Mouse (Mus musculus) forebrain, embryonic 16.5 days (tissue): ENCODE data around the gene Rccd1. TPM values are rescaled to one million over a fixed set of nuclear protein-coding genes. Genes with fewer than 3 reads are reported as not detected.
A peak's percentile ranks its signal among the peaks of the same experiment; 100 is the strongest.

Source experiments
- ATAC-seq: fragments of 200-750 bp; cut with Nextera tagmentation; 2 replicates; pipeline ENCODE4 v1.8.0; 2017; ENCODE audit warnings: mild to moderate bottlenecking, moderate library complexity
- H3K27ac ChIP-seq: fragments of 300-500 bp; sonication (generic); 2 replicates; pipeline ENCODE4 v1.5.1; 2014; ENCODE audit warnings: low read length, control low read depth
- H3K27me3 ChIP-seq: fragments of 300-500 bp; sonication (generic); replicated peaks from 2 replicates; pipeline ENCODE4 v1.6.1; 2014; ENCODE audit warnings: low read length; ENCODE audit not compliant: control insufficient read depth, insufficient read depth
- H3K36me3 ChIP-seq: fragments of 300-500 bp; sonication (generic); 2 replicates; pipeline ENCODE4 v1.6.1; 2014; ENCODE audit not compliant: control insufficient read depth, insufficient read depth
- H3K4me1 ChIP-seq: fragments of 300-500 bp; sonication (generic); replicated peaks from 2 replicates; pipeline ENCODE4 v1.6.1; 2014; ENCODE audit warnings: low read length; ENCODE audit not compliant: control insufficient read depth, insufficient read depth
- H3K4me2 ChIP-seq: fragments of 300-500 bp; sonication (generic); 2 replicates; pipeline ENCODE4 v1.6.1; 2014; ENCODE audit warnings: mild to moderate bottlenecking, low read length, control low read depth
- H3K4me3 ChIP-seq: fragments of 300-500 bp; sonication (generic); replicated peaks from 2 replicates; pipeline ENCODE4 v1.5.1; 2014; ENCODE audit warnings: mild to moderate bottlenecking, low read length, control low read depth
- H3K9ac ChIP-seq: fragments of 300-500 bp; sonication (generic); replicated peaks from 2 replicates; pipeline ENCODE4 v1.6.1; 2014; ENCODE audit warnings: low read depth, low read length, control low read depth
- H3K9me3 ChIP-seq: fragments of 300-500 bp; sonication (generic); 2 replicates; pipeline ENCODE4 v1.6.1; 2016; ENCODE audit warnings: low read length; ENCODE audit not compliant: control insufficient read depth
- WGBS: fragments of 180-500 bp; shearing (Covaris S2); extraction: QIAGEN DNeasy Blood & Tissue Kit; methylation state at CpG from one replicate; pipeline ENCODE4 v1.1.7; 2014; 5-methylcytosine and 5-hydroxymethylcytosine counted together
- polyA plus RNA-seq: library from polyadenylated mRNA; unstranded; fragments of >200 nt; fragmentation: Nextera tagmentation; extraction: Ambion mirVana; gene quantifications from 2 replicates; pipeline ENCODE4 v1.2.1, GENCODE M21; 2015

Rccd1 gene
- polyA plus RNA-seq, 1 experiment from 2014 or later = 17.2 TPM

DNA sequence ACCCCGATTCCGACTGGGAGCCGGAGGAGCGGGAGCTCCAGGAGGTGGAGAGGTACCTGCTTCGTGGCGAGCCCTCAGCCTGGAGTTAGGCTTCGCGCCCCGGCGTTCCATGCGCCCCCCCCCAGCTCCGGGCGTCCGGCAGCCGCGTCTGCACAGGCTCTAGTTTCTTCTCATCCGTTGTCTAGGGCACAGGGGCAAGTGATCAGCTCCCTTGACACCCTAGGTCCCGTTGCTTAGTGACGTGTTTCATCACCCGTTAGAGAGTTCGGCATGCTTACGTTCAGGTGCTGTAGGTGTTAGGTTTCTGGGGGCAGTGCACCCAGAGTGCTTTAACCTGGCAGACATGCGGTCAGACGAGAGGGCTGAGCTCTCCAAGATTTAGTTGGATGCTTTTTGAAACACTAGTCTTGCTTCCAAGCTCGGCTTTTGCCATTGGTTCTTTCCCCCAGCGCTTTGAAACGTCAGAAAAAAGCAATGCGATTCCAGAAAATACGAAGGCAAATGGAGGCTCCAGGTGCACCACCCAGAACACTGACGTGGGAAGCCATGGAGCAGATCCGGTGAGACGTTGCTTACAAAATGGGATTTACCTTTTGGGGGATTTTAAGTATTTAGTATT lies 62.8 kb downstream of the Rccd1 start:
- peaks cover 16% of the 10 kb centered on the region for H3K4me1 ChIP-seq
- peaks cover 22% of the 10 kb centered on the region for H3K36me3 ChIP-seq
- H3K9ac ChIP-seq = peak overlapping the region; percentile 78
- peak; percentile 49 for ATAC-seq
- peak overlapping the region; percentile 69 for H3K4me2 ChIP-seq
- no peaks in the 10 kb centered on the region for H3K9me3 ChIP-seq
- H3K27ac ChIP-seq = peak overlapping the region; percentile 65
- H3K27me3 ChIP-seq = peaks cover 23% of the 10 kb centered on the region; the same call in 1 of the 2 replicates
- H3K4me3 ChIP-seq = peak overlapping the region; percentile 85
- WGBS = 2% methylated on average over 32 of the region's 32 CpGs

- H3K36me3 ChIP-seq = peaks cover 15% of the 10 kb centered on the region
- 27% methylated on average over 40 of the region's 40 CpGs for WGBS
- peak within 1 kb of the TSS; percentile 78 for H3K9ac ChIP-seq
- peak within 1 kb of the TSS; percentile 65 for H3K27ac ChIP-seq
- peak within 1 kb of the TSS; percentile 69 for H3K4me2 ChIP-seq
- H3K4me3 ChIP-seq = peak within 1 kb of the TSS; percentile 85
- H3K4me1 ChIP-seq = peaks cover 16% of the 10 kb centered on the region
- H3K9me3 ChIP-seq = no peaks in the 10 kb centered on the region
- peak; percentile 92 for ATAC-seq
- peaks cover 23% of the 10 kb centered on the region; the same call in 1 of the 2 replicates for H3K27me3 ChIP-seq
Measured at GRCm38 (mm10) chr7:80260625-80261371, 63.5 kb downstream of the Rccd1 start, which contains the start of gene Ngrn. Gene Ngrn, plus strand, starts transcription at chr7:80261215.

DNA sequence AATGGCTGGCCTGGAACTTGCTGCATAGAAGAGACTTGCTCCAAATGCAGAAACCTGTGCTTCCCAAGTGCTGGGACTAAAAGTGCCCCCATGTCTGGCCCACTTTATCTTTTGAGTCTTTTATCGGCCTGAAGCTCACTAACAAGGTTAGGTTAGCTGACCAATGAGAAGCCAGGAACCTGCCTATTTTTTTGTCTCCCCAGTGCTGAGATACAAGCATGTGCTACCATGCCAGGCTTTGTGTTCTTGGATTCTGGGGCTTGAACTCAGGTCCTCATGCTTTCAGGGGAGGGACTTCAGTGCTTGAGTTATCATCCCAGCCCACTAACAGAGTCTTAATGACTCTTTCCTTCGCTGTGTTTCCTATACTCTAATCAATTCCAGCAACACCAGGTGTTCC lies 66.5 kb downstream of the Rccd1 start:
- Histone ChIP-seq H3K27me3 (peaks cover 28% of the 10 kb centered on the region), H3K27ac (no peak overlapping the region), H3K4me2 (no peak overlapping the region), H3K9ac (no peak overlapping the region), H3K36me3 (no peaks in the 10 kb centered on the region), H3K4me3 (no peak overlapping the region), H3K4me1 (peaks cover 12% of the 10 kb centered on the region), H3K9me3 (no peaks in the 10 kb centered on the region)
- 68% methylated on average over 2 of the region's 2 CpGs for WGBS
- no peak for ATAC-seq

DNA sequence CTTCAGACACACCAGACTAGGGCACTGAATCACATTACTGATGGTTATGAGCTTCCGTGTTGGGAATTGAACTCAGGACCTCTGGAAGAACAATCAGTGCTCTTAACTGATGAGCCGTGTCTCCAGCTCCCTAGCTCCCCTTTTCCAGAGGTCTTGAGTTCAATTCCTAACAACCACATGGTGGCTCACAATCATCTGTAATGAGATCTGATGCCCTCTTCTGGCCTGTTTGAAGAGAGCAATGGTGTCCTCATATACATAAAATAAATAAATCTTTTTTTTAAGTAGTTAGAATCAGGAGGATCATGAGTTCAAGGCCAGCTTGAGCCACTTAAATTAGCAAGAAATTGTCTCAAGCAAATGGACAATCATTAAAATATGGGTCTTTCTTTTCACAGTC lies 68.3 kb downstream of the Rccd1 start:
- H3K27me3 ChIP-seq = peaks cover 30% of the 10 kb centered on the region
- ATAC-seq = no peak
- H3K4me3 ChIP-seq = no peak overlapping the region
- H3K36me3 ChIP-seq = no peaks in the 10 kb centered on the region
- H3K4me2 ChIP-seq = no peak overlapping the region
- no peaks in the 10 kb centered on the region for H3K9me3 ChIP-seq
- H3K4me1 ChIP-seq = 0 out of 2 replicates have a peak, but pooled peaks cover 3% of the 10 kb centered on the region
- WGBS = 70% methylated on average over 2 of the region's 2 CpGs
- H3K27ac ChIP-seq = no peak overlapping the region
- no peak overlapping the region for H3K9ac ChIP-seq

DNA sequence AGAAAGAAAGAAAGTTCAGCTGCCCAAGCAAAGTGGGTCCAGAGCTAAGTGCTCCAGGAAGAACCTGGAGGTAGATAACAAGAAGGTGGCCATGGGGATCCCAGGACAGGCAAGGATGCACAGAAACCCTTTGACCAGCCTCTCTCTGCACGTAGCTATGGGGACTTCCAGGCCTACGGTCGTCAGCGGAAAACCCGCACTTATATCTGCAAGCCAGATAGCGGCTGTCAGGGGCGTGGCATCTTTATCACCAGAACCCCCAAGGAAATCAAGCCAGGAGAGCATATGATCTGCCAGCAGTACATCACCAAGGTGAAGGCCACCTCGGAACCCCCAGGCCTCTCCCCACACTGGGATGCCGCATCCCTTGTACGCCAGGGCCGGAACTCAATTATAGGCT lies 71.4 kb downstream of the Rccd1 start:
- 90% methylated on average over 11 of the region's 11 CpGs for WGBS
- no peak overlapping the region for H3K4me3 ChIP-seq
- H3K4me2 ChIP-seq = no peak overlapping the region
- H3K9ac ChIP-seq = no peak overlapping the region
- no peak for ATAC-seq
- H3K36me3 ChIP-seq = no peaks in the 10 kb centered on the region
- no peaks in the 10 kb centered on the region for H3K4me1 ChIP-seq
- no peaks in the 10 kb centered on the region for H3K9me3 ChIP-seq
- peaks cover 17% of the 10 kb centered on the region for H3K27me3 ChIP-seq
- no peak overlapping the region for H3K27ac ChIP-seq

DNA sequence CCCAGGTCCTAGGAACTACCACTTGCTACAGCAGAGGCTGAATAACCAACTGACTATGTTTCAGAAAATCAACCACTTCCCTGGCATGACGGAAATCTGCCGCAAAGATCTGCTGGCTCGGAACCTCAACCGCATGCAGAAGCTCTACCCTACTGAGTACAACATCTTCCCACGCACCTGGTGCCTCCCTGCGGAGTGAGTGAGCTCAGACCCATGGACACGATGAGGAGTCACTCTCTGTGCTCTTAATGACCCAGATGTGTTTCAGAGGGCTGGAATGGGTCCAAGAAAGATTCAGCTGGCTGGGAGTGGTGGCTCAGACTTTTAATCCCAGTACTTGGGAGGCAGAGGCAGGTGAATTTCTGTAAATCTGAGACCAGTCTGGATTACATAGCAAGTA lies 71.8 kb downstream of the Rccd1 start:
- H3K27me3 ChIP-seq = peaks cover 14% of the 10 kb centered on the region
- H3K9ac ChIP-seq = no peak overlapping the region
- H3K27ac ChIP-seq = no peak overlapping the region
- H3K36me3 ChIP-seq = no peaks in the 10 kb centered on the region
- H3K9me3 ChIP-seq = no peaks in the 10 kb centered on the region
- no peaks in the 10 kb centered on the region for H3K4me1 ChIP-seq
- no peak overlapping the region for H3K4me3 ChIP-seq
- ATAC-seq = no peak
- no peak overlapping the region for H3K4me2 ChIP-seq
- WGBS = 84% methylated on average over 7 of the region's 7 CpGs

DNA sequence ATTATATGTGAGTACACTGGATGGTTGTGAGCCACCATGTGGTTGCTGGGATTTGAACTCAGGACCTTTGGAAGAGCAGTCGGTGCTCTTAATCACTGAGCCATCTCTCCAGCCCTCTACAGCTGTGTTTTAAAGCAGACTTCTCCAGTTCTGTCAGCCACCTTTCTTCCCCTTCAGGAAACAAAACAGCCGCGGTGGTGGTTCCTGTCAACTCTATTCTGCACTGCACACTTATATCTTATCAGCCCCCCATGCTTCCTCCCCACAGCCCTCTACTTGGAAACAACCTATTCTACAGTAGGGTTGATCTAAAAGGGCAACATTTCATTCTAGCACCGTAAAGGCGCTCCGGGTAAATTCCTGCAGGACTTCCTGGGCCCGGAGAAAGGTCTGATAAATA lies 77.4 kb downstream of the Rccd1 start:
- 72% methylated on average over 7 of the region's 7 CpGs for WGBS
- H3K9me3 ChIP-seq = no peaks in the 10 kb centered on the region
- ATAC-seq = no peak
- H3K36me3 ChIP-seq = no peaks in the 10 kb centered on the region
- H3K4me1 ChIP-seq = 0 out of 2 replicates have a peak, but pooled peaks cover 2% of the 10 kb centered on the region
- H3K27me3 ChIP-seq = no peaks in the 10 kb centered on the region
- no peak overlapping the region; the same call in 1 of the 2 replicates for H3K9ac ChIP-seq
- H3K27ac ChIP-seq = no peak overlapping the region
- H3K4me2 ChIP-seq = peak overlapping the region; percentile 63
- H3K4me3 ChIP-seq = peak overlapping the region; percentile 56

- peak; percentile 99 for ATAC-seq
- Histone ChIP-seq H3K27ac (peak within 1 kb of the TSS; percentile 75), H3K36me3 (no peaks in the 10 kb centered on the region)
Measured at GRCm38 (mm10) chr7:80246148-80246721, 78.0 kb downstream of the Rccd1 start, which contains the start of gene Ttll13. Gene Ttll13, plus strand, starts transcription at chr7:80246376.

GRCm38 (mm10) chr7:80244851-80245250 lies 79.4 kb downstream of the Rccd1 start:
- no peaks in the 10 kb centered on the region for H3K27me3 ChIP-seq
- H3K9ac ChIP-seq = no peak overlapping the region
- no peak overlapping the region for H3K4me2 ChIP-seq
- no peak overlapping the region for H3K4me3 ChIP-seq
- H3K9me3 ChIP-seq = no peaks in the 10 kb centered on the region
- no peak overlapping the region for H3K27ac ChIP-seq
- no peaks in the 10 kb centered on the region for H3K36me3 ChIP-seq
- no peak for ATAC-seq
- H3K4me1 ChIP-seq = 0 out of 2 replicates have a peak, but pooled peaks cover 2% of the 10 kb centered on the region
- WGBS = 88% methylated on average over 4 of the region's 4 CpGs

More at GRCm38 (mm10) chr7:80246148-80246721, 78.0 kb downstream of the Rccd1 start, which contains the start of gene Ttll13:
- 0 out of 2 replicates have a peak, but pooled peaks cover 2% of the 10 kb centered on the region for H3K4me1 ChIP-seq
- 0% methylated on average over 48 of the region's 48 CpGs for WGBS
- peak within 1 kb of the TSS; percentile 66 for H3K9ac ChIP-seq
- peak within 1 kb of the TSS; percentile 56 for H3K4me3 ChIP-seq
- no peaks in the 10 kb centered on the region for H3K9me3 ChIP-seq
- no peaks in the 10 kb centered on the region for H3K27me3 ChIP-seq
- peak within 1 kb of the TSS; percentile 63 for H3K4me2 ChIP-seq
